Mouse (Mus musculus): ENCODE results near the gene Sptan1. TPM values are rescaled to one million over a fixed set of nuclear protein-coding genes. Genes with fewer than 3 reads are reported as not detected.

The Sptan1 gene
- polyA plus RNA-seq (2017; shearing (Covaris generic)) = 10 to 100 TPM; 65.7 to 97.2 TPM

DNA sequence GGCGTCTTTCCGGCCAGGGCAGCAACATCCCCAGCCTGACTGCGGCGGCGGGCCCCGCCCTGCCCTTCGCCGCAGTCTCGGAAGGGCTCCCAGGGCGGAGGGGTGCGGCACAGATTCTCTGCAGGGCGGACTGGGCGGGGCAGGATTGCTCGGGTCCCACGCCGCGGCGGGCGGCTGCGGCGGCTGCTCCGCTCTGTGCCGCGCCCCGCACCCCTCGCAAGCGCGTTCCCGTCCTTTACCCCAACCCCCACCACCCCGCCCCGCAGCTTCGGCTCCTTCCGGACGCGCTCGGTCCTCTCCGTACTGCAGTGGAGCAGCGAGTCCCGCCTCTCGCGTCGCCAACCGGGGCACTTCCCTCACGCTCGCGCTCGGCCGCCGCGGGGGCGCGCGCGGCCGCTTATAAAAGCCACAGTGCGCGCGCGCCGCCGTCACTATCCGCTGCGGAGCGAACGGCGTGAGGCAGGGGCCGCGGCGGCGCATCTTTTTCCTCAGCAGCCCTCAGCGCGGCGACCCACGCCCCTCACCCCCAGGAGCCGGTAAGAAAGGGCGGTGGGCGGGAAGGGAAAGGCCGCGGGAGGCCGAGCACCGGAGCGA is at the start of gene Sptan1:
TSS of gene Sptan1 (plus strand) at position 311 of the 594 bp plus-strand sequence.

DNA sequence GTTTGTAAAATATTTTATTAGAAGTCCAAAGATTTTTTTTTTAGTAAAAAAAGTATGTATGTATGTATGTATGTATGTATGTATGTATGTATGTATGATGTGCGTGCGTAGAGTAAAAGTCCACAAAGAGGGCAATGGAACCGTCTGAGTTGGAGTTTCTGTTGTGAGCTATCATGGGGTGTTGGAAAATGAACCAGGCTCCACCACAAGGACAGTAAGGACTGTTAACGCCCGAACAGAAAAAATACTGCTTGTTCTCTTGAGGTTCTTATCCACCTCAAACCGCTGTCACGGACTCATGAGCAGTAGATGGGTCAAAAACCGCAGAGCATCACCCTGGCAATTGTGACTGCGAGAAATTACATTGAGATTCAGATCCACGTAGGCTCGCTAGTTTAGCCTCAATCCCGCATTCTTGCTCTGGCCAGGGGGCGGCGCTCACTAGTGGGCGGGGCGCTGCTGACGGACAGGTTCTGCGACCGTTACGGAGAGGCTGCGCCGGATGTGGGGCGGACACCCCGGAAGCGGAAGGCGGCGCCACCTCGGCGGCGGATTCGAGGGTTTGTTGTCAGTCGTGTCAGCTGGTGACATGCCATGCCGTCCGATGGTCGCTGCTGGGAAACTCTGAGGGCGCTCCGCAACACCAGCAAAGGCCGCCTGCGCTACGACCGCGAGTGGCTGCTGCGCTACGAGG is 30.3 kb upstream of the Sptan1 start, which contains the start of gene Gle1:
TSS of gene Gle1 (plus strand) at position 521 of the 694 bp plus-strand sequence.

DNA sequence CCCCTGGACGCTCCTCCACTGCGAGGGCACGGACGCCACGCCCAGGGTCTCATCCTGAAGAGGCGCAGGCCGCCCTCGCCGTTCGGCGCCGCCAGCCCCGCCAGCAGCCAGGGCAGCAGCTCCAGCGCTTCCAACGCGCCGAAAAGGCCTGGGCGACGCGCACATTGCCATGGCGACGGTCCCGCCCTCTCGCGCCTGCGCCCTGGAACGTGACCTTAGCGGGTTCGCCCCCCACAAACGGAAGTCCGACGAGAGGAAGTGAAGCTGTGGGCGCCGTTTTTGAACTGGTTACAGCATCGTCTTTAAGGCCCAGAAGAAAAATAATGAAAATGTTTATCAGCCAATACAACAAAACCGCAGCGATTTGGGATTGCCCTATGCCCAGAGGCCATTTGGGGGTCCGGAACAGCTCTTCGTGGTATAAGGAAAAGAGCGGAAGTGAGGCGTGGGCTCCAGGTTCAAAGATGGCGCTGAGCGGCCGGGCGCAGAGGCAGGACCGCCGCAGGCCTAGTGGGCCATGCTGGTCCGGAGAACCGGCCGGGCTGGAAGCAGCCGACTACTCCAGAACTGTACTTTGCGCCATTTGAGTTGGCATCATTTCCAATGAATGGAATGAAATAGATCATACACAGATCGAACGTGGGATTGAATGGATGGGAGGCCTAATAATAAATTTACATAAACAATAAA is 83.5 kb downstream of the Sptan1 start, which contains the start of gene Wdr34:
TSS of gene Wdr34 (minus strand) at position 183 of the 690 bp plus-strand sequence.

DNA sequence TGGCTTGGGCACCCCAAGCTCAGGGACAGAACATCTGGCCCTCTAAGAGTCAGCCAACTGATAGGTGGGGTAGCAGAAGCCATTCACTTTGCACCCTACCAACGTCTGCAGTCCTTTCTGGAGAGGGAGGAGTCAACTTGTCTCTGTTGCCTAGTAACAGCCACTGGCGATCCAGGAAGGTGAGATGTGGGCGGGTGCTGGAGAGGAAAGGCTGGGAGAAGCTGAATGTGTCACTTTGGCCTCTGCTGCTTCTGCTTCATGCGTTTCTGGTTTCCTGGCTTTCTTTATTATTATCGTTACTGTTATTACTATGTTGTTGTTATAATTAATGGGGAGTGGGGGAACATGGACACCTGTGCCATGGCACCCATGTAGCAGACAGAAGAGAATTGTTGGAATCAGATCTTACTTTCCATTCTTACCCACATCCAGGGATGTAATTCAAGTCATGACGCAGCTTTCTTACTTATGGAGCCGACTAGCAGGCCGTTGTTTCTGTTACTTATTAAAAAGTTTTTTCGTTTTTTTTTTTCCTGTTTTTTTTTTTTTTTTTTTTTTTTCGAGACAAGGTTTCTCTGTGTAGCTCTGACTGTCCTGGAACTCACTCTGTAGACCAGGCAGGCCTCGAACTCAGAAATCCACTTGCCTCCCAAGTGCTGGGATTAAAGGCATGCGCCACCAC is 92.0 kb downstream of the Sptan1 start, which contains the start of gene Set:
TSS of gene Set (plus strand) at position 156 of the 682 bp plus-strand sequence.

DNA sequence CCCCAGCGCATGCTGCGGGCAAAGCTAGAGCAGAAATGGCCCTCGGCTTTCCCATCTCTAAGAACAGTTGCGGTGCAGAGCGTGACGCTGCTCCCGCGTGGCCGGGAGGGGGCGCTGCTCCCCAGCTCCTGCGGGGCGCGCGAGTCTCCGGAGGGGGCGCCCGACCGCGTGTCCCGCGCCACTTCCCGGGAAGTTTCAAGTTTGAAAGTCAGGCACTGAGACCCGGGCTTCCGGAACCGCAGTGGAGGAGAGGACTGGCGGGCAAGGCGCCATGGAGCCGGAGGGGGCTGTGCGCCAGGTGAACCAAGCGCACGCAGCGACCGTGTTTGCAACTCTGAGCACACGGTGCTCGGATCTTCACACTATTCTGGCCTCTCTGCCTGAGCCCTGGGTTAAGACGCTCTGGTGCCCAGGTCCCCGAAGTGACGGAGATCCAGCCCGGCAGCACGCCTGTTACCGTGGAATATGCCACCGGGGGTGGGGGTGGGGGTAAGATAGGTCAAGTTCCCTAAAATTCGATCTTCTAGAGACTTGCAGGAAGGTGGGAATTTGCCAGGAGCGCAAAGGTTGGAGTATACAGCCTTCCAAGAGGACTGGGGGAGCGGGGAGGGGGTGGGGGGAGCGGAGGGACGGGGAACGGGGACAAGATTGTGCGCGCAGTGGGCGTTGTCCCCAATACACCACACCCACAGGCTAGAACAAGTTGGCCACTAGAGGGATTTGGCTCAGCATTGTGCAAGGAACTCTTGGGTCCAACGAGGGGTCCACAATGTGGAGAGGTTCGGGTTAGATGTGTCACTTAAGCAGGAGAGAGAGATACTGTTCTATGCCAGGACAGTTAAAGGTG is 112.4 kb downstream of the Sptan1 start, which contains the start of gene Pkn3:
TSS of gene Pkn3 (plus strand) at position 183 of the 847 bp plus-strand sequence.

Other genes starting within 250 kb of the Sptan1 start
- not detected for gene Gm13420, start 213.9 kb upstream of the Sptan1 start, polyA plus RNA-seq (2017; shearing (Covaris generic))
- 1 to 10 TPM in 1 of 2 experiments, under 1 TPM in 1; 0.32 to 1.1 TPM for gene Gm13547, start 206.2 kb upstream of the Sptan1 start, polyA plus RNA-seq (2017; shearing (Covaris generic))
- gene Coq4, start 178.1 kb upstream of the Sptan1 start, polyA plus RNA-seq (2017; shearing (Covaris generic)) = 1 to 10 TPM; 5.1 to 6.0 TPM
- 10 to 100 TPM; 25.8 to 27.1 TPM for gene Trub2, start 177.1 kb upstream of the Sptan1 start, polyA plus RNA-seq (2017; shearing (Covaris generic))
- 1 to 10 TPM; 4.7 to 5.4 TPM for gene Slc27a4, start 162.9 kb upstream of the Sptan1 start, polyA plus RNA-seq (2017; shearing (Covaris generic))
- gene Urm1, start 145.5 kb upstream of the Sptan1 start, polyA plus RNA-seq (2017; shearing (Covaris generic)) = 10 to 100 TPM; 22.5 to 23.7 TPM
- gene Cercam, start 96.4 kb upstream of the Sptan1 start, polyA plus RNA-seq (2017; shearing (Covaris generic)) = 1 to 10 TPM; 1.2 to 2.8 TPM
- 10 to 100 TPM; 65.1 to 70.0 TPM for gene Odf2, start 76.3 kb upstream of the Sptan1 start, polyA plus RNA-seq (2017; shearing (Covaris generic))
- gene Gle1, start 30.1 kb upstream of the Sptan1 start, polyA plus RNA-seq (2017; shearing (Covaris generic)) = 10 to 100 TPM; 53.6 to 55.7 TPM
- 1 to 10 TPM in 1 of 2 experiments, under 1 TPM in 1; 0.93 to 1.4 TPM for gene Wdr34, start 83.3 kb downstream of the Sptan1 start, polyA plus RNA-seq (2017; shearing (Covaris generic))
- gene Set, start 91.8 kb downstream of the Sptan1 start, polyA plus RNA-seq (2017; shearing (Covaris generic)) = 100 to 1,000 TPM; 308 to 386 TPM
- under 1 TPM; 0.43 to 0.75 TPM for gene Pkn3, start 112.1 kb downstream of the Sptan1 start, polyA plus RNA-seq (2017; shearing (Covaris generic))
- 10 to 100 TPM; 29.0 to 33.8 TPM for gene Zdhhc12, start 128.1 kb downstream of the Sptan1 start, polyA plus RNA-seq (2017; shearing (Covaris generic))
- 10 to 100 TPM; 52.2 to 53.4 TPM for gene Zer1, start 159.0 kb downstream of the Sptan1 start, polyA plus RNA-seq (2017; shearing (Covaris generic))
- 1 to 10 TPM; 6.2 to 7.8 TPM for gene Tbc1d13, start 168.2 kb downstream of the Sptan1 start, polyA plus RNA-seq (2017; shearing (Covaris generic))
- 10 to 100 TPM; 15.3 to 20.4 TPM for gene Endog, start 205.9 kb downstream of the Sptan1 start, polyA plus RNA-seq (2017; shearing (Covaris generic))
- 10 to 100 TPM; 27.5 to 36.4 TPM for gene Spout1, start 212.9 kb downstream of the Sptan1 start, polyA plus RNA-seq (2017; shearing (Covaris generic))
- gene Kyat1, start 240.3 kb downstream of the Sptan1 start, polyA plus RNA-seq (2017; shearing (Covaris generic)) = 10 to 100 TPM in 1 of 2 experiments, 1 to 10 TPM in 1; 9.9 to 10.6 TPM